Mouse (Mus musculus) midbrain, embryonic 16.5 days (tissue): ENCODE measurements at regions not wholly inside any gene's neighbourhood (a gene's known extent, or its start where the extent isn't known, plus 50 kb on each side); places are given as distances from the start of the nearest gene placed in this dataset.

Source experiments
- ATAC-seq: fragments of 200-750 bp; cut with Nextera tagmentation; 2 replicates; pipeline ENCODE4 v1.8.0; 2017; ENCODE audit warnings: moderate TSS enrichment
- H3K27ac ChIP-seq: fragments of 300-500 bp; sonication (generic); 2 replicates; pipeline ENCODE4 v1.5.1; 2014; ENCODE audit warnings: mild to moderate bottlenecking, low read length, mixed read lengths
- H3K27me3 ChIP-seq: fragments of 300-500 bp; sonication (generic); 2 replicates; pipeline ENCODE4 v1.6.1; 2014; ENCODE audit warnings: low read depth, low read length, mixed read lengths; ENCODE audit not compliant: control insufficient read depth, insufficient read depth
- H3K36me3 ChIP-seq: fragments of 300-500 bp; sonication (generic); 2 replicates; pipeline ENCODE4 v1.6.1; 2014; ENCODE audit warnings: mild to moderate bottlenecking, low read length, moderate library complexity, mixed read lengths; ENCODE audit not compliant: control insufficient read depth, insufficient read depth
- H3K4me1 ChIP-seq: fragments of 300-500 bp; sonication (generic); 2 replicates; pipeline ENCODE4 v1.6.1; 2014; ENCODE audit warnings: mild to moderate bottlenecking, low read length, mixed read lengths; ENCODE audit not compliant: control insufficient read depth, insufficient read depth
- H3K4me2 ChIP-seq: fragments of 300-500 bp; sonication (generic); 2 replicates; pipeline ENCODE4 v1.6.1; 2014; ENCODE audit warnings: mild to moderate bottlenecking, low read length, mixed read lengths
- H3K4me3 ChIP-seq: fragments of 300-500 bp; sonication (generic); 2 replicates; pipeline ENCODE4 v1.5.1; 2014; ENCODE audit warnings: low read depth, mild to moderate bottlenecking, low read length, moderate library complexity, mixed read lengths
- H3K9ac ChIP-seq: fragments of 300-500 bp; sonication (generic); 2 replicates; pipeline ENCODE4 v1.6.1; 2014; ENCODE audit warnings: low read depth, low read length, mixed read lengths
- H3K9me3 ChIP-seq: fragments of 300-500 bp; sonication (generic); replicated peaks from 2 replicates; pipeline ENCODE4 v1.6.1; 2014; ENCODE audit warnings: mild to moderate bottlenecking, low read length, mixed read lengths; ENCODE audit not compliant: control insufficient read depth, poor library complexity, severe bottlenecking
- WGBS: fragments of 180-500 bp; shearing (Covaris S2); extraction: QIAGEN DNeasy Blood & Tissue Kit; methylation state at CpG from one replicate; pipeline ENCODE4 v1.1.7; 2014; 5-methylcytosine and 5-hydroxymethylcytosine counted together

GRCm38 (mm10) chr2:9564487-9565043 lies 316.5 kb upstream of the 4930412O13Rik start:
- ATAC-seq: no peak
- Histone ChIP-seq H3K27me3 (no peaks in the 10 kb centered on the region), H3K9me3 (no peaks in the 10 kb centered on the region), H3K9ac (no peak overlapping the region), H3K36me3 (no peaks in the 10 kb centered on the region), H3K4me3 (no peak overlapping the region), H3K27ac (no peak overlapping the region), H3K4me1 (no peaks in the 10 kb centered on the region), H3K4me2 (no peak overlapping the region)
- 59% methylated on average over 6 of the region's 6 CpGs for WGBS

GRCm38 (mm10) chr2:9569220-9569619 lies 311.8 kb upstream of the 4930412O13Rik start:
- H3K9me3 ChIP-seq: no peaks in the 10 kb centered on the region
- WGBS: 66% methylated on average over 4 of the region's 4 CpGs
- no peaks in the 10 kb centered on the region for H3K27me3 ChIP-seq
- no peak overlapping the region for H3K27ac ChIP-seq
- no peak overlapping the region for H3K9ac ChIP-seq
- H3K36me3 ChIP-seq: no peaks in the 10 kb centered on the region
- ATAC-seq: no peak
- H3K4me1 ChIP-seq: no peaks in the 10 kb centered on the region
- H3K4me2 ChIP-seq: no peak overlapping the region
- no peak overlapping the region for H3K4me3 ChIP-seq

GRCm38 (mm10) chr2:9574196-9574595 lies 306.9 kb upstream of the 4930412O13Rik start:
- Histone ChIP-seq H3K27ac (no peak overlapping the region), H3K36me3 (no peaks in the 10 kb centered on the region), H3K4me2 (no peak overlapping the region), H3K27me3 (no peaks in the 10 kb centered on the region), H3K9ac (no peak overlapping the region), H3K9me3 (no peaks in the 10 kb centered on the region), H3K4me1 (no peaks in the 10 kb centered on the region), H3K4me3 (no peak overlapping the region)
- ATAC-seq: no peak
- WGBS: 63% methylated on average over 6 of the region's 6 CpGs

DNA sequence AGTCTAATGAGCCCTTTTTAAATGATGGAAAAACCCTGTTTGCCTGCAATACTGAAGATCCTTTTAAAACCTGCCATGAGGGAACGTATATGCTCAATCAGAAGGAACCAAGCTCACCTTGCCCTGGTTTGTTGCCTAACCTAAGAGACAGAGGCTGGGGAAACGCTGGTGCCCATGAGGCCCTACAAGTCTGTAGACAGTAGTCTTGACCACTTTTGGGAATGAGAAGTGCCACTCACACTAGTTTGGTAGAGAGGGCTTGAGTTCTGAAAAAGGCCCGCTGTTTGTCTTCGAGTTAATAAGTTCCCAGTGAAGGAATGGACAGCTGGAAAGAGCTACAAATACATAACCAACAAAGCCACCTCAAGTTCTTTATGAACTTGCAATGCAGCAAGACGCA lies 306.4 kb upstream of the 4930412O13Rik start:
- 91% methylated on average over 5 of the region's 5 CpGs for WGBS
- ATAC-seq: no peak

GRCm38 (mm10) chr2:9577868-9578267 lies 303.2 kb upstream of the 4930412O13Rik start:
- H3K4me1 ChIP-seq: no peaks in the 10 kb centered on the region
- ATAC-seq: no peak
- no peaks in the 10 kb centered on the region for H3K9me3 ChIP-seq
- no peaks in the 10 kb centered on the region for H3K27me3 ChIP-seq
- H3K27ac ChIP-seq: no peak overlapping the region
- 87% methylated on average over 4 of the region's 4 CpGs for WGBS
- H3K36me3 ChIP-seq: no peaks in the 10 kb centered on the region
- H3K4me3 ChIP-seq: no peak overlapping the region
- no peak overlapping the region for H3K9ac ChIP-seq
- H3K4me2 ChIP-seq: no peak overlapping the region

More for the DNA sequence above, 306.4 kb upstream of the 4930412O13Rik start:
- Histone ChIP-seq H3K4me1 (no peaks in the 10 kb centered on the region), H3K9ac (no peak overlapping the region), H3K36me3 (no peaks in the 10 kb centered on the region), H3K4me3 (no peak overlapping the region), H3K27ac (no peak overlapping the region), H3K27me3 (no peaks in the 10 kb centered on the region), H3K4me2 (no peak overlapping the region), H3K9me3 (no peaks in the 10 kb centered on the region)

GRCm38 (mm10) chr2:9587389-9587788 lies 293.7 kb upstream of the 4930412O13Rik start:
- no peaks in the 10 kb centered on the region for H3K27me3 ChIP-seq
- ATAC-seq: no peak
- H3K9me3 ChIP-seq: no peaks in the 10 kb centered on the region
- no peaks in the 10 kb centered on the region for H3K36me3 ChIP-seq
- H3K27ac ChIP-seq: no peak overlapping the region
- no peak overlapping the region for H3K4me2 ChIP-seq
- H3K4me1 ChIP-seq: no peaks in the 10 kb centered on the region
- 98% methylated on average over 3 of the region's 3 CpGs for WGBS
- H3K9ac ChIP-seq: no peak overlapping the region
- no peak overlapping the region for H3K4me3 ChIP-seq

- no peaks in the 10 kb centered on the region for H3K36me3 ChIP-seq
- H3K9ac ChIP-seq: no peak overlapping the region
- H3K4me1 ChIP-seq: no peaks in the 10 kb centered on the region
- H3K27ac ChIP-seq: no peak overlapping the region
- H3K9me3 ChIP-seq: no peaks in the 10 kb centered on the region
- no peak for ATAC-seq
- H3K4me2 ChIP-seq: no peak overlapping the region
- H3K27me3 ChIP-seq: no peaks in the 10 kb centered on the region
- no peak overlapping the region for H3K4me3 ChIP-seq
Measured at GRCm38 (mm10) chr2:9589200-9589599, 291.9 kb upstream of the 4930412O13Rik start.

- 89% methylated on average over 1 of the region's 1 CpGs for WGBS
- no peak overlapping the region for H3K9ac ChIP-seq
- H3K36me3 ChIP-seq: no peaks in the 10 kb centered on the region
- H3K27me3 ChIP-seq: no peaks in the 10 kb centered on the region
- H3K9me3 ChIP-seq: no peaks in the 10 kb centered on the region
- no peaks in the 10 kb centered on the region for H3K4me1 ChIP-seq
- ATAC-seq: no peak
- no peak overlapping the region for H3K27ac ChIP-seq
- H3K4me3 ChIP-seq: no peak overlapping the region
- H3K4me2 ChIP-seq: no peak overlapping the region
Measured at GRCm38 (mm10) chr2:9592531-9592930, 288.5 kb upstream of the 4930412O13Rik start.

DNA sequence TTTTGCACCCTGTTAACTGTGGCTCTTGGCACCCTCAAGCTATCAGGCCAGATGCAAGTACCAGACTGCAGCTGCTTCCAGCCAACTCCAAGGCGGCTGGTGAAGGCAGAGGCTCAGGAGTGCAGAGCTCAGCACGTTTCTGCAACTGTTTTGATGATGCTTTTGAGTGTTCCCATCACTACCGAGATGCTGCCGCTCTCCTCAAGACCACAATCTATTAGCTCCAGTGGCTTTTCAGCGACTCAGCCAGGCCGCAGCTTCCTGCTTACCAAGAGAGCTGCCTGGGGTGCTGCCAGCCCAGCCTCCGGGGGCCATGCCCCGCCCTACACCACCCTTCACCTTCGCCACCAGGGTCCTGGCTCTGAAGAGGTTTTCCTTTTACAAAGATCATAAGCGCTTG lies 287.1 kb upstream of the 4930412O13Rik start:
- no peak overlapping the region for H3K4me2 ChIP-seq
- H3K27ac ChIP-seq: no peak overlapping the region
- ATAC-seq: no peak
- H3K4me3 ChIP-seq: no peak overlapping the region
- 41% methylated on average over 10 of the region's 10 CpGs for WGBS
- no peaks in the 10 kb centered on the region for H3K27me3 ChIP-seq
- no peaks in the 10 kb centered on the region for H3K4me1 ChIP-seq
- H3K36me3 ChIP-seq: no peaks in the 10 kb centered on the region
- no peaks in the 10 kb centered on the region for H3K9me3 ChIP-seq
- no peak overlapping the region for H3K9ac ChIP-seq
